Mouse (Mus musculus) kidney, postnatal 25 days (tissue): Measurements from ENCODE around the gene Crygs.
"Not testable (repeated sequence)": the region's sequence is repeated elsewhere in the genome, so short reads cannot be mapped to it uniquely, and the experiment has no call there.

Source experiments
- DNase-seq, 2 experiments: peaks; one replicate each; pipeline ENCODE4 v3.0.0; 2021; ENCODE audit warnings: mixed read lengths in 2 of 2

The Crygs gene

DNA sequence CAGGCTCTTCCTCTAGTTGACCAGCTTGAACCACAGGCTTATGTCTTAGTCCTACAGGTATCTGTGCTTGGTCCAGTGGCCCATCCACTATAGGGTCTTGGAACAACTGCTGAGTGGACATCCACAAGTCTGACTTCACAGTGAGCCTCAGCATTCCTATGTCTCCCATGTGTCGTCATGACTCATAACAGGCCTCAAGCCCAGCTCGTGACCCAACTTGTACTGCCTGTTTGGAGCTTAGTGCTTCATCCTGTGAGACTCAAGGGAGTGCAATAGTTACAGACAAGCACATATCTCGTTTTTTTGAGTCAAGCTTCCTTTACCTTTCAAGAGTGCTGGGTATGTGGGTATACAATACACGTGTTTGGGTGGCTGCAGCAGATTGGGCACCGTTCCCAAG lies 28.7 kb downstream of the Crygs start:
- DNase-seq, result no peak

DNA sequence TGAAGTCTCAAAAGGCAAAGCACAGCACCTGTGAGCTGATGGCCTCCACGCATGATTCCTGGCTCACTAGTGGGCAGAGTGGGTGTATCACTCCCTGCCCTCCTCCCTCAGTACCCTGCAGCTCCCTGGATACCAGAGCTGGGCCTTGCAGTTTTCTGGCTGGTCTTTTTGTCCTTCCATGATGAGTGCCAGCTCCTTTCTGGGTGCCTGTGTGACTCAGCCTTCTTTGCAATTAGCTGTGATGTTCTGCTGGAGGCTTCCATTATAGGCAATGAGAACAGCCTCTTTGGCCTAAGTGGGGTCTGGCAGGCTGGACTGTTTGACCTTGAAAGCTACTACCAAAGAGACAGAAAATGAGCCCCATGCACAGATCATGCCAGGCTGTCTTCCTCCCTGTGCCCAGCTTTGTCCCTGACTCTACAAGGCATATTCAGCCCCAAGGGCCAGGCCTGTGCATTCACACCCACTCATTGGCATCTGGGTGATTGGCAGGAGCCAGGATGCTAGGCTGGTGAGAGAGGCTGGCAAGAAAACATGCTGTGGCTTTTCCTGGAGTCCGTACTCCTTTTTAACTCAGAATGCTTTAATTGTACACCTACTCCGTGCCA lies 32.0 kb downstream of the Crygs start:
- no peak for DNase-seq

DNA sequence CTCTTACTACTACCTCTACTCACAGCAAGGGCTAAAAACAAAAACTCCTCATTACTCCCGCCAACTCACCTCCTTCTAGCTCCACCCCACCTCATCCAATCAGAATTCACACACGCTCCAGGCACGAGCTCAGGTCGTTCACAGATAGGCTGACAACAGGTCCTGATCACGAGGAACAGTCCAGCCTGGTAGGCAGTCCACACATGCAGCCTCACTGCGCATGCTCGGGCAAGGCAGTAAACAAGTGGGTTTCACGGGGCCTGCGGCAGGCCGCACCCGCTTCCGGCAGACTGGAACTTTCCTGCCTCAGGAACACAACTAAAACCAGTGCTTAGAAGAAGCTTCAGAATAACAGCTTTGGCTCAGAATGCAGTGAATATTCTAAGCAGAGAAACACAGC lies 33.1 kb downstream of the Crygs start:
- not testable (repeated sequence) for DNase-seq

DNA sequence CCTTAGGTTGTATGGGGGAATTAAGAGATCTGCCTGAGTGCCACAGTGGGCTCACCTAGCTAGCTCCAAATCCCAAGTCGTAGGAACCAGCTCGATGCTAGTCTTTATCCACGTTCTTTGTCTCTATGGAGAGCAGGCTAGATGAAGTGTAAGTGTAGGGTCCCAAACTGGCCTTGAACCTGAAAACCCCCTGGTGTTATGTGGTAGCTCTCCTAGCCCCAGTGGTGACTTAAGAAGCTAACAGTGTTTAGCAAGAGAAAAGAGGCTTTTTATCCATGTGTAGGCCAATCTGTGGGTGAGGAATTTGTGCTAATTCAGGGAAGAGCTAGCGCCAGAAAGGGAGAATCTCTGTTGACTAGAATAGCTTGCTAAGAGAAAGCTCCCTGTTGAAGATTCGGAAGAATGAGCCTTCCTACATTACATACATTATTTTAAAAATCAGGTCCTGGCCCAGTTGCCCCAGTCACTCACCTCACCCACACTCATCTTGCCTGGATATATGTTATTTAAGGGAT lies 35.8 kb downstream of the Crygs start:
- DNase-seq, result no peak

DNA sequence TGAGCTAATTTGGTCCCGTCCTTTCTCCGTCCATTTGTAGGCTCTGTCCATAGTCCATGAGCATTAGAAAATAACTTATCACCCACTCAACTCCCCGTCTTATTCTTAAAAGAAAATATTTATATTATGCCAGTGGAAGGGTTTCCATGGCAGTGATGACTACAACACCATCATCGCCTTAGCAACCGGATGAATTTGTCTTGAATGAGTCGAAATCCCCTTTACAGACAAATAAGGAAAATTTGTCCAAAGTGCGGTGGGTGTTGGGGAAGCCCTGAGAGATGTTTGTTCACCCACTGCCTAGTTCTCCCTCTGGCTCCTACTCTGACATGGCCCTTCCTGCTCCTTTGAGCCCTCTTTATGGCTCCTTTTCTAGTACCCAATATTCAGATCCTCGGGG lies 42.7 kb downstream of the Crygs start:
- DNase-seq, result no peak

DNA sequence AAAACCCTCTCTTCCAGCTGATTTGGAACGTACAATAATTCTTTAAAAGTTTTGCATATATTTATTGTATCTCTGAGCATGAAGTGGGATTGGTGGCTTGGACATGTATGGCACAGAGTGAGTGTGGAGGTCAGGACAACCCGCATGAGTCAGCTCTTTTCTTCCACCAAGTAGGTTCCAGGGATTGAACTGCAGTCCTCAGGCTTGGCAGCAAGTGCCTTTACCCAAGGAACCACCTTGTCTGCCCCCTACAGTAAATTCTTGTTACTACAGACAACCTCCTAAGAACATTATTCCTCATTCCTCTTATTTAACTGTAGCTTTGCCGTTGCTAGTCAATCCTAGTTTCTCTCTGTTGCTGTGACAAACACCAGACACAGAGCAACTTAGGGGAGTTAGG lies 44.0 kb downstream of the Crygs start:
- no peak for DNase-seq

DNA sequence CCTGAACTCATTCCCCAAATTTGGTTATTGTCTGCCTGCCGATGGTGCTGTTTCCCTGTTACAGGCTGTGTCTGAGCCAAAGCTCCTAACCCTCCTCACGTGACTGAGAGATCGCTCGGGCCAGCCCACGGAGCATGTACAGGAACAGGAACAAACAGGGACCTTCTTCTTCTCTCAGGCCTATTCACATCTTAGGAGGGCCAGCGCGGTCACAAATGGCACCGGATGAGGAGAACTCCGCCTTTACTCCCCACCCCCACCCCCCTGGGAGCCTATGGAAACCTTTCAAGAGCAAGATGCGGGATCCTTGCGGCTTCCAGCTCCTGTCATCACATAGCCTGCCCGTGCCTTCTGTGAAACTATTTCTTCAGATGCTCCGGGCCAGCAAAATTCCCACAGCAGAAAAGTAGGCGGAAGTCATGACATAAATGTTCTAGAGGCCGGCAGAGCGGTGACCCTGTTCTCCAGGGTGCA lies 44.6 kb downstream of the Crygs start:
- peak in 1 of 2 experiments; percentile 37 for DNase-seq

DNA sequence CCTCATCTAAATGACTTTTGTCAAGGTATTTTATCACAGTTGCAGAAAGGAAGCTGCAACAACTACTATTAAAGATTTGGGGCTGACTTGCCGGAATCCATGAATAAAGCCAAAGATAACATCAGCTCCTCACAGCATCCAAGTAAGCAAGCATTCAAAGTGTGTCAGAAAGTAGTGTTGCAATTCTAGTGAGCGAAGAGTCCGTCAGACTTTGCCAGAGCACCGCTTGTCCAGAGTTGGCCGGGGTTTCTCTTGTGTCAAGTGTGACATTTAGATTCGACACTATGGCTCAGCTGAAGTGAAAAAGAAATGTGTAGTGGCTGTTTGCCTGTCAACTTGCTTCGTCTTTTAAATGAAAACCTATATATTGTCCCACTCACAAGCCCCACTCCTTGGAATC lies 45.8 kb downstream of the Crygs start:
- DNase-seq, result no peak
